Mouse (Mus musculus): Measurements from ENCODE around the gene Zfp609. TPM values are rescaled to one million over a fixed set of nuclear protein-coding genes. Genes with fewer than 3 reads are reported as not detected.

The Zfp609 gene
- polyA plus RNA-seq, 1 experiment from 2014 or later, result 6.4 TPM

DNA sequence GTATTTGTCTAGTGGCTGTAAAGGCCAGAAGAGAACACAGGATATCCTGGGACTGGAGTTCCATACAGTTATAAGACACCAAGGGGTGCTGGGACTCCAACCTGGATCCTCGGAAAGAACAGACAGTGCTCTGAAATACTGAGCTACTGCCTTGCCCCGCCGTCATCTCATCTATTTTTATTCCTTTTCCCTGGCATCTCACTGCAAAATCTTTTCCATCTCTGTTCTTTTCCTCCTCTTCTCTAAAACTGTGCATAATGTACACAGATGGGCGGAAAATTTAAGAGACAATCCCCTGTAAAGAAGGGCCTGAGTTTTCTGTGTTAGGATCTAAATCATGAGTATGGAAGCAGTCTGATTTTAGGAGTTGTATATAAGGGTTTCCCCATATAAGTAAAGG, 64.6 kb downstream of the Zfp609 start:
- ATAC-seq (ENCODE audit: low read depth) (no peak), DNase-seq (ENCODE audit: low spot score) (no peak)
- no peaks in the 10 kb centered on the region for H3K4me1 ChIP-seq (ENCODE audit: control insufficient read depth, insufficient read depth, low read length)
- no peak overlapping the region for H3K27ac ChIP-seq (replicated peaks; ENCODE audit: low read depth, low read length)
- no peaks in the 10 kb centered on the region for H3K9me3 ChIP-seq (ENCODE audit: control insufficient read depth, low read length)
- no peaks in the 10 kb centered on the region for H3K36me3 ChIP-seq (ENCODE audit: control insufficient read depth, insufficient read depth, low read length)
- no peak overlapping the region for H3K9ac ChIP-seq (ENCODE audit: low read depth, low read length)
- H3K27me3 ChIP-seq (replicated peaks; ENCODE audit: control insufficient read depth, insufficient read depth, low read length), result no peaks in the 10 kb centered on the region
- no peak overlapping the region for H3K4me3 ChIP-seq (ENCODE audit: low read depth, low read length)
- H3K4me2 ChIP-seq (ENCODE audit: low read depth, low read length), result no peak overlapping the region
- WGBS, result 87% methylated on average over 4 of the region's 4 CpGs

DNA sequence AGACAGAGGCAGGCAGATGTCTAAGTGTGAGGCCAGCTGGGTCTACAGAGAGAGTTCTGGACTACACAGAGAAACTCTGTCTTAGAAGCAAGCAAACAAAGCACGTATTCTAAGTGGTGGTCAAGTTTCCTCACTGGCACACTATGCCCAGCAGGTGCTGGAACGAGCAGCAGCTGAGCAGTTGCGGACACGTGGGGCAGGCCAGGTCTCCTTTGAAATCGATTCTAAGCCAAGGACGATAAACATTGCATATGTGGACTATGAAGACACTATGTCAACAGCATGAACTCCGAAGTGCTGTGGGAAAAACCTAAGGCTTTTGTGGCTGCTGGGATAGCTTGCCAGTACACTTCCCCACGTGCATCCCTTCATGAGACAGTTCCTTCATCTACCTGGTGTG, 67.4 kb downstream of the Zfp609 start:
- Histone ChIP-seq H3K4me1 (ENCODE audit: control insufficient read depth, insufficient read depth, low read length) (no peaks in the 10 kb centered on the region), H3K9ac (ENCODE audit: low read depth, low read length) (no peak overlapping the region), H3K9me3 (ENCODE audit: control insufficient read depth, low read length) (no peaks in the 10 kb centered on the region), H3K27ac (replicated peaks; ENCODE audit: low read depth, low read length) (no peak overlapping the region), H3K4me2 (ENCODE audit: low read depth, low read length) (no peak overlapping the region), H3K4me3 (ENCODE audit: low read depth, low read length) (no peak overlapping the region), H3K27me3 (replicated peaks; ENCODE audit: control insufficient read depth, insufficient read depth, low read length) (no peaks in the 10 kb centered on the region), H3K36me3 (ENCODE audit: control insufficient read depth, insufficient read depth, low read length) (no peaks in the 10 kb centered on the region)
- ATAC-seq (ENCODE audit: low read depth), result no peak
- DNase-seq (ENCODE audit: low spot score), result no peak
- WGBS, result 70% methylated on average over 8 of the region's 8 CpGs

DNA sequence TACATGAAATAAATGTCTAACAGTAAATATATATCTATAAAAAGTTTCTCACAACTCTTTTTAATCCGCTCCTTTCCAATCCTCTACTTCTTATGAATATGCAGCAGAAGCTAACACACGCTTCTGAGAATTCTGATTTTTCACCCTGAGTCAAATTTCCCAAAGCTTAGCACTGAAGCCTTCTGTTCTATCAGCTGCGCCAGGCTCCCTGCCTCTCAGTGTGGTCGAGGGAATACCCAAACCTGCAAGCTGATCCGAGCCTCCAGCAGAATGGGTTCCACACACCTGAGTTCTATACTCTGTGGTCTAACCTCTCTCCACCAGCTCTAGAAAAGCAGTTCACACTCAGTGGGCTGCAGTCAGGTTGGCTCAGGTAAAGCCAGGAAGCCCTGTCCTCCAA, 68.1 kb downstream of the Zfp609 start:
- no peak overlapping the region for H3K4me2 ChIP-seq (ENCODE audit: low read depth, low read length)
- no peak for DNase-seq (ENCODE audit: low spot score)
- no peak overlapping the region for H3K4me3 ChIP-seq (ENCODE audit: low read depth, low read length)
- H3K9me3 ChIP-seq (ENCODE audit: control insufficient read depth, low read length), result no peaks in the 10 kb centered on the region
- H3K4me1 ChIP-seq (ENCODE audit: control insufficient read depth, insufficient read depth, low read length), result no peaks in the 10 kb centered on the region
- no peak overlapping the region for H3K9ac ChIP-seq (ENCODE audit: low read depth, low read length)
- no peak for ATAC-seq (ENCODE audit: low read depth)
- WGBS, result 87% methylated on average over 5 of the region's 5 CpGs
- no peaks in the 10 kb centered on the region for H3K36me3 ChIP-seq (ENCODE audit: control insufficient read depth, insufficient read depth, low read length)
- no peak overlapping the region for H3K27ac ChIP-seq (replicated peaks; ENCODE audit: low read depth, low read length)
- H3K27me3 ChIP-seq (replicated peaks; ENCODE audit: control insufficient read depth, insufficient read depth, low read length), result no peaks in the 10 kb centered on the region

DNA sequence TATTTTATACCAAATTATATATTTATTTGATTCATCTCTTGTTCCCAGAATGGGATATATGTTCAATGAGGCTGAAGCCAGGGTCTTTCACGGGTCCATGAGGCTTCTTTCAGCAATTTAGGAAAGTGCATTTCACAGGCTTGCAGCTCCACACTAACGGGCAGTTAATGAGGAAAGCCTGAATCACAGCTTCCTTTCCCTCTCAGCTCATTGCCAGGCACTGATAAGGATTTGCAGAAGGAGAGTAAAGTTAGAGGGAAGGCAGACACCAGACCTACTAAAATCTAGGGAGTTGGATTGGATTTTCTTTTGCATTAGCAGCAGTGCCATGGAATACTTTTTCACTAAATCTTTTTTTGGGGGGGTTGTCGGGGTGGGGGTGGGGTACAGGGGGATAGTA, 69.5 kb downstream of the Zfp609 start:
- Histone ChIP-seq H3K4me1 (ENCODE audit: control insufficient read depth, insufficient read depth, low read length) (no peaks in the 10 kb centered on the region), H3K27me3 (replicated peaks; ENCODE audit: control insufficient read depth, insufficient read depth, low read length) (no peaks in the 10 kb centered on the region), H3K27ac (replicated peaks; ENCODE audit: low read depth, low read length) (no peak overlapping the region), H3K9ac (ENCODE audit: low read depth, low read length) (no peak overlapping the region), H3K36me3 (ENCODE audit: control insufficient read depth, insufficient read depth, low read length) (no peaks in the 10 kb centered on the region), H3K4me3 (ENCODE audit: low read depth, low read length) (no peak overlapping the region), H3K9me3 (ENCODE audit: control insufficient read depth, low read length) (no peaks in the 10 kb centered on the region), H3K4me2 (ENCODE audit: low read depth, low read length) (no peak overlapping the region)
- DNase-seq (ENCODE audit: low spot score), result no peak
- ATAC-seq (ENCODE audit: low read depth), result no peak
- 76% methylated on average over 3 of the region's 3 CpGs for WGBS

DNA sequence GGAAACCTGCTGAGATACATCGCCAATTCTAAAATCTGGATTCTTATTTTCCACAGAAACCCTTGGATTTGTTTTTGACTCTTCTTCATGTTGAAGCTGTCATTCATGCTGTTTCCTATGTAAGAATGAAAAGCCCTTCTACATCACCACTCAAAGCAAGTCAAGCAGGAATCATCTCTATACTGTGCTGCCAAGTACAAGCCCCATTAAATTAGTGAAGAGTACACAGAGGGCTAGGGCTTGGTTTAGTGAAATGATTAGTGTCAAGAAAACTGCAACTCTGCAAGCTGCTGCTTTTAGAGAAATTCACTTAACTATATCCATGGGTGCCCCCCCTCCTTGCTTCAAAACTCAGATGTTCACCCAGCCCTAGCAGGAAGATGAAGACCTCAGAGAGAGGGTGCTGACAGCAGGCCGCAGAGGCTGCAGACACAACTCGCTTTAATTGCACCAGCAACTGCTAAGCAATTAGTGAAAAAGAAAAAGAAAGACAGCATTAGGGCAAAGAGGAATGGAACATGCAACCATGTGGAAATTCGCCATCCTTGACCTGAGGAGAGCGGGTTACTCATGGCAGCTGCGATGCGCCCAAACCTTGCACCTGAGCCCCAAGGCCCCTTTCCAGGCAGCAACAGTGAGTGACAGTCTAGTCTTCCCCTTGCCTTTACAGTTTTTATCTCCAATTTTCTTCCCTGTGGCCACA, 71.5 kb downstream of the Zfp609 start:
- no peaks in the 10 kb centered on the region for H3K27me3 ChIP-seq (replicated peaks; ENCODE audit: control insufficient read depth, insufficient read depth, low read length)
- ATAC-seq (ENCODE audit: low read depth) (no peak), DNase-seq (ENCODE audit: low spot score) (no peak)
- no peak overlapping the region for H3K4me2 ChIP-seq (ENCODE audit: low read depth, low read length)
- no peaks in the 10 kb centered on the region for H3K9me3 ChIP-seq (ENCODE audit: control insufficient read depth, low read length)
- no peak overlapping the region for H3K4me3 ChIP-seq (ENCODE audit: low read depth, low read length)
- 86% methylated on average over 7 of the region's 7 CpGs for WGBS
- no peak overlapping the region for H3K9ac ChIP-seq (ENCODE audit: low read depth, low read length)
- no peaks in the 10 kb centered on the region for H3K36me3 ChIP-seq (ENCODE audit: control insufficient read depth, insufficient read depth, low read length)
- H3K27ac ChIP-seq (replicated peaks; ENCODE audit: low read depth, low read length), result no peak overlapping the region
- H3K4me1 ChIP-seq (ENCODE audit: control insufficient read depth, insufficient read depth, low read length), result no peaks in the 10 kb centered on the region

DNA sequence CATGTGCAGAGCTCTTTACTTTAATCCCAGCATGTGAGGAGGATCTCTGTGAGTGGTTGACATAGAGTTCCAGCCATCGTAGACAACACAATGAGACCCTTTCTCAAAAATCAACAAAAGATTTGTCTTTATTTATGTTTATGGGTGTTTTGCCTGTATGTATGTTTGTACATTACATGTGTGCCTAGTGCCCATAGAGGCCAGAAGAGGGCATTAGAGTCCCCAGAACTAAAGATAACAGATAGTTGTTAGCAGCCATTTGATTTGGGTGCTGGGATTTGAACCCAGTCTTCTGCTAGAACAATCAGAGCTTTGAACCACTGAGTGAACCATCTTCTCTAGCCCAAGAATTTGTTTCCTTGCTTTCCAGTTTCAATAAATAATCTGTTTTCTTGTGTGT, 72.2 kb downstream of the Zfp609 start:
- no peaks in the 10 kb centered on the region for H3K9me3 ChIP-seq (ENCODE audit: control insufficient read depth, low read length)
- ATAC-seq (ENCODE audit: low read depth), result no peak
- WGBS, result 94% methylated on average over 1 of the region's 1 CpGs

DNA sequence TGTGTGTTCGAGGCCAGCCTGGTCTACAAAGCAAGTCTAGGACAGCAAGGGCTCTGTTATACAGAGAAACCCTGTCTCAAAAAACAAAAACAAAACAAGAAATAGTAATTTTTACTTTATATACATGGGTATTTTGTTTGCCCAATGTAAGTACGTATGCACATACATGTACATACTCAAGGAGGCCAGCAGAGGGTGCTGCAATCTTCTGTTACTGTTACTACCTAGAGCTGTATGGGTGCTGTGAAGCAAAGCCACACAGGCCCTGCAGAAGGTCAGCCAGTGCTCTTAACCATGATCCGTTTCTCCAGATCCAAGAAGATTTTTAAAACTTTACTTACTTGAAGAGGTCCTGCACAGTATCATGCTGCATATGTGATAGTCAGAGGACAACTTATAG, 74.7 kb downstream of the Zfp609 start:
- no peaks in the 10 kb centered on the region for H3K4me1 ChIP-seq (ENCODE audit: control insufficient read depth, insufficient read depth, low read length)
- H3K4me2 ChIP-seq (ENCODE audit: low read depth, low read length), result no peak overlapping the region
- H3K27ac ChIP-seq (replicated peaks; ENCODE audit: low read depth, low read length), result no peak overlapping the region
- H3K4me3 ChIP-seq (ENCODE audit: low read depth, low read length), result no peak overlapping the region
- H3K36me3 ChIP-seq (ENCODE audit: control insufficient read depth, insufficient read depth, low read length), result no peaks in the 10 kb centered on the region
- DNase-seq (ENCODE audit: low spot score) (no peak), ATAC-seq (ENCODE audit: low read depth) (no peak)
- no peaks in the 10 kb centered on the region for H3K9me3 ChIP-seq (ENCODE audit: control insufficient read depth, low read length)
- 97% methylated on average over 3 of the region's 3 CpGs for WGBS
- no peaks in the 10 kb centered on the region for H3K27me3 ChIP-seq (replicated peaks; ENCODE audit: control insufficient read depth, insufficient read depth, low read length)
- no peak overlapping the region for H3K9ac ChIP-seq (ENCODE audit: low read depth, low read length)

More for the DNA sequence above, 72.2 kb downstream of the Zfp609 start:
- H3K27me3 ChIP-seq (replicated peaks; ENCODE audit: control insufficient read depth, insufficient read depth, low read length), result no peaks in the 10 kb centered on the region
- no peaks in the 10 kb centered on the region for H3K4me1 ChIP-seq (ENCODE audit: control insufficient read depth, insufficient read depth, low read length)
- H3K4me2 ChIP-seq (ENCODE audit: low read depth, low read length), result no peak overlapping the region
- no peak for DNase-seq (ENCODE audit: low spot score)
- H3K4me3 ChIP-seq (ENCODE audit: low read depth, low read length), result no peak overlapping the region
- H3K27ac ChIP-seq (replicated peaks; ENCODE audit: low read depth, low read length), result no peak overlapping the region
- H3K36me3 ChIP-seq (ENCODE audit: control insufficient read depth, insufficient read depth, low read length), result no peaks in the 10 kb centered on the region
- no peak overlapping the region for H3K9ac ChIP-seq (ENCODE audit: low read depth, low read length)

DNA sequence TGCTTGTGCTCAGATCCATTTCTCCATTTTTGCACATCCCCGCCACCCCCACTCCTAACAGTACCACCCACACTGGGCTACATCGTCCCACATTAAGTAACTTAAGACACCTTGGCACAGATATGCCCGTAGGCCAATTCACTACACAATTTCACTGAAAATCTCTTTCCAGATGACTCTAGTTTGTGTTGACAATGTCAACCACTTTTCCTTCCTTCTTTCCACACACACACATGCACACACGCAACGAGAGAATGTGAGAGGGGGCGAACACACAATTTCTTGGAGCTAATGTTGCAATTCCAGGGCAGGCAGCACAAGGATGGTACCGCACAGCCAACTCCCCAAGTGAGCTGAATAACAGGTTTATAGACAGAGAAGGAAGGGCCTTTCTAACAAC, 75.5 kb downstream of the Zfp609 start:
- Histone ChIP-seq H3K4me2 (ENCODE audit: low read depth, low read length) (no peak overlapping the region), H3K9ac (ENCODE audit: low read depth, low read length) (no peak overlapping the region), H3K9me3 (ENCODE audit: control insufficient read depth, low read length) (no peaks in the 10 kb centered on the region), H3K4me1 (ENCODE audit: control insufficient read depth, insufficient read depth, low read length) (no peaks in the 10 kb centered on the region), H3K36me3 (ENCODE audit: control insufficient read depth, insufficient read depth, low read length) (no peaks in the 10 kb centered on the region), H3K27ac (replicated peaks; ENCODE audit: low read depth, low read length) (no peak overlapping the region), H3K27me3 (replicated peaks; ENCODE audit: control insufficient read depth, insufficient read depth, low read length) (no peaks in the 10 kb centered on the region), H3K4me3 (ENCODE audit: low read depth, low read length) (no peak overlapping the region)
- DNase-seq (ENCODE audit: low spot score) (no peak), ATAC-seq (ENCODE audit: low read depth) (no peak)
- 92% methylated on average over 7 of the region's 7 CpGs for WGBS

DNA sequence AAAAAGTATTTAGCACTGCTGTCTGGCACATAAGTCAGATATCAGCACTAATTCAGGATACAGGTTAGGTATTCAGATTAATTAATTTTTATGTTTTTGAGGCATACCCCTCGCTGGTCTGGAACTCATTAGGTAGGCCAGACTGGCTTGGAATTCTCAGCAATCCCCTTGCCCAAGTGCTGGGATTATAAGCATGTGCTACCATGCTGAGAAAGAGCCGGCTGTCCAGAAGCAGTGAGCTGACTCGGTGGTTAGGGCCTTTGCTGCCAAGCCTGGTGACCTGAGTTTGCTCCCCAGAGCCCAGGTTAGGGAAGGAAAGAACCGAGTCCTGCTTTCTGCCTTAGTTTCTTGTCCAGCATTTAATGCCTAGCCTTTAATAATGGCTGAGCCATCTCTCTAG, 79.3 kb downstream of the Zfp609 start:
- WGBS, result 27% methylated on average over 4 of the region's 4 CpGs
- Histone ChIP-seq H3K4me2 (ENCODE audit: low read depth, low read length) (no peak overlapping the region), H3K4me1 (ENCODE audit: control insufficient read depth, insufficient read depth, low read length) (peaks cover 17% of the 10 kb centered on the region), H3K27ac (replicated peaks; ENCODE audit: low read depth, low read length) (no peak overlapping the region), H3K4me3 (ENCODE audit: low read depth, low read length) (no peak overlapping the region), H3K27me3 (replicated peaks; ENCODE audit: control insufficient read depth, insufficient read depth, low read length) (no peaks in the 10 kb centered on the region), H3K9me3 (ENCODE audit: control insufficient read depth, low read length) (no peaks in the 10 kb centered on the region), H3K36me3 (ENCODE audit: control insufficient read depth, insufficient read depth, low read length) (no peaks in the 10 kb centered on the region), H3K9ac (ENCODE audit: low read depth, low read length) (no peak overlapping the region)
- ATAC-seq (ENCODE audit: low read depth) (no peak), DNase-seq (ENCODE audit: low spot score) (no peak)
